Mouse (Mus musculus) gastrocnemius, postnatal 14 days (tissue): Measurements from ENCODE around the gene Vav1. TPM values are rescaled to one million over a fixed set of nuclear protein-coding genes. Genes with fewer than 3 reads are reported as not detected.
A peak's percentile ranks its signal among the peaks of the same experiment; 100 is the strongest.

ENCODE experiments used
- DNase-seq: peaks from one replicate; pipeline ENCODE4 v3.0.0; 2021; ENCODE audit warnings: mixed read lengths
- intact Hi-C: fragments of 180-260 bp; cut with DNase I; formaldehyde crosslinking; loops from one replicate; pipeline ENCODE4 v1.15.1; 2025; ENCODE audit warnings: low total_unique reads
- total RNA-seq, 2 experiments: library from RNA; stranded (reverse); gene quantifications; 2 replicates each; pipeline ENCODE4 v1.2.3; 2021

The Vav1 gene
- total RNA-seq, 2 experiments from 2014 or later, result 0.66 to 0.93 TPM

GRCm38 (mm10) chr17:57249186-57250181 lies 29.4 kb upstream of the Vav1 start, which contains the start of gene Trip10:
Trip10 (plus strand) TSS chr17:57249455.
- peak; percentile 97 for DNase-seq
- intact Hi-C loops, result loop anchor here (2.0 kb wide), 1 partner anchor 27 kb away; no protein-coding TSS in a partner anchor

GRCm38 (mm10) chr17:57250461-57251160 lies 28.3 kb upstream of the Vav1 start:
- peak; percentile 70 for DNase-seq
- intact Hi-C loops, result no loop called here

GRCm38 (mm10) chr17:57251431-57251830 lies 27.5 kb upstream of the Vav1 start:
- intact Hi-C loops, result no loop called here
- no peak for DNase-seq

- intact Hi-C loops, result no loop called here
- DNase-seq, result peak; percentile 2
Measured at GRCm38 (mm10) chr17:57253306-57253705, 25.6 kb upstream of the Vav1 start.

- intact Hi-C loops, result no loop called here
- DNase-seq, result peak; percentile 11
Measured at GRCm38 (mm10) chr17:57255354-57255753, 23.5 kb upstream of the Vav1 start.

GRCm38 (mm10) chr17:57256921-57257485 lies 21.9 kb upstream of the Vav1 start:
- intact Hi-C loops, result no loop called here
- DNase-seq, result peak; percentile 4

- intact Hi-C loops, result no loop called here
- DNase-seq, result no peak
Measured at GRCm38 (mm10) chr17:57258191-57258590, 20.7 kb upstream of the Vav1 start.

GRCm38 (mm10) chr17:57259742-57260141 lies 19.2 kb upstream of the Vav1 start:
- peak; percentile 55 for DNase-seq
- intact Hi-C loops, result no loop called here

GRCm38 (mm10) chr17:57260351-57260750 lies 18.5 kb upstream of the Vav1 start:
- no peak for DNase-seq
- intact Hi-C loops, result no loop called here

GRCm38 (mm10) chr17:57261286-57261685 lies 17.6 kb upstream of the Vav1 start:
- intact Hi-C loops, result no loop called here
- DNase-seq, result no peak

GRCm38 (mm10) chr17:57261796-57262195 lies 17.1 kb upstream of the Vav1 start:
- intact Hi-C loops, result no loop called here
- DNase-seq, result no peak

GRCm38 (mm10) chr17:57262901-57263550 lies 15.9 kb upstream of the Vav1 start:
- intact Hi-C loops, result no loop called here
- DNase-seq, result no peak

GRCm38 (mm10) chr17:57264164-57264563 lies 14.7 kb upstream of the Vav1 start:
- intact Hi-C loops, result no loop called here
- DNase-seq, result no peak

- peak; percentile 79 for DNase-seq
- intact Hi-C loops, result no loop called here
Measured at GRCm38 (mm10) chr17:57264972-57265945, 13.6 kb upstream of the Vav1 start.

GRCm38 (mm10) chr17:57267556-57268126 lies 11.3 kb upstream of the Vav1 start:
- peak; percentile 48 for DNase-seq
- intact Hi-C loops, result no loop called here

GRCm38 (mm10) chr17:57271301-57271700 lies 7.6 kb upstream of the Vav1 start:
- no peak for DNase-seq
- intact Hi-C loops, result loop anchor here (10.0 kb wide), 1 partner anchor 466 kb away; no protein-coding TSS in a partner anchor

GRCm38 (mm10) chr17:57273846-57274245 lies 5.1 kb upstream of the Vav1 start:
- DNase-seq, result no peak
- intact Hi-C loops, result loop anchor here (10.0 kb wide), 1 partner anchor 469 kb away; no protein-coding TSS in a partner anchor

- intact Hi-C loops, result loop anchor here (5.0 to 10.0 kb wide), 2 partner anchors 57 to 470 kb away; no protein-coding TSS in a partner anchor
- DNase-seq, result no peak
Measured at GRCm38 (mm10) chr17:57274686-57275085, 4.2 kb upstream of the Vav1 start.
